Mouse (Mus musculus) lung, adult 2 months (tissue): ENCODE data around the gene Ankrd49. TPM values are rescaled to one million over a fixed set of nuclear protein-coding genes. Genes with fewer than 3 reads are reported as not detected.
A peak's percentile ranks its signal among the peaks of the same experiment; 100 is the strongest.

Experiments used
- DNase-seq: peaks from one replicate; pipeline ENCODE4 v3.0.0; 2022
- H3K4me1 ChIP-seq: fragments of 200-500 bp; 2 replicates; pipeline ENCODE4 v1.6.1; 2011; ENCODE audit warnings: low read length; ENCODE audit not compliant: control insufficient read depth, insufficient read depth
- H3K4me3 ChIP-seq: fragments of 200-500 bp; replicated peaks from 2 replicates; pipeline ENCODE3; 2011; ENCODE audit warnings: low read depth, mild to moderate bottlenecking, control low read depth, low read length; ENCODE audit errors: extremely low read depth
- CTCF ChIP-seq: fragments of 200-500 bp; IDR thresholded peaks from 2 replicates; pipeline ENCODE4 v1.5.1; 2011; ENCODE audit warnings: mild to moderate bottlenecking, low read length, control low read depth; ENCODE audit not compliant: insufficient read depth
- POLR2A ChIP-seq: fragments of 200-500 bp; IDR thresholded peaks from 2 replicates; pipeline ENCODE4 v1.6.1; 2011; ENCODE audit warnings: low read depth, mild to moderate bottlenecking, control low read depth, low read length, borderline replicate concordance; ENCODE audit errors: extremely low read depth
- WGBS: fragments of 180-500 bp; shearing (Covaris S2); methylation state at CpG from one replicate; pipeline ENCODE4 v1.1.7; 2018; 5-methylcytosine and 5-hydroxymethylcytosine counted together
- polyA plus RNA-seq: library from polyadenylated mRNA; depleted of rRNA; stranded (reverse); fragments of >200 nt; gene quantifications from 2 replicates; pipeline ENCODE4 v1.2.3, GENCODE M21; 2012; rRNA removed

The Ankrd49 gene
- polyA plus RNA-seq: 3.3 and 5.0 TPM in 2 replicates

DNA sequence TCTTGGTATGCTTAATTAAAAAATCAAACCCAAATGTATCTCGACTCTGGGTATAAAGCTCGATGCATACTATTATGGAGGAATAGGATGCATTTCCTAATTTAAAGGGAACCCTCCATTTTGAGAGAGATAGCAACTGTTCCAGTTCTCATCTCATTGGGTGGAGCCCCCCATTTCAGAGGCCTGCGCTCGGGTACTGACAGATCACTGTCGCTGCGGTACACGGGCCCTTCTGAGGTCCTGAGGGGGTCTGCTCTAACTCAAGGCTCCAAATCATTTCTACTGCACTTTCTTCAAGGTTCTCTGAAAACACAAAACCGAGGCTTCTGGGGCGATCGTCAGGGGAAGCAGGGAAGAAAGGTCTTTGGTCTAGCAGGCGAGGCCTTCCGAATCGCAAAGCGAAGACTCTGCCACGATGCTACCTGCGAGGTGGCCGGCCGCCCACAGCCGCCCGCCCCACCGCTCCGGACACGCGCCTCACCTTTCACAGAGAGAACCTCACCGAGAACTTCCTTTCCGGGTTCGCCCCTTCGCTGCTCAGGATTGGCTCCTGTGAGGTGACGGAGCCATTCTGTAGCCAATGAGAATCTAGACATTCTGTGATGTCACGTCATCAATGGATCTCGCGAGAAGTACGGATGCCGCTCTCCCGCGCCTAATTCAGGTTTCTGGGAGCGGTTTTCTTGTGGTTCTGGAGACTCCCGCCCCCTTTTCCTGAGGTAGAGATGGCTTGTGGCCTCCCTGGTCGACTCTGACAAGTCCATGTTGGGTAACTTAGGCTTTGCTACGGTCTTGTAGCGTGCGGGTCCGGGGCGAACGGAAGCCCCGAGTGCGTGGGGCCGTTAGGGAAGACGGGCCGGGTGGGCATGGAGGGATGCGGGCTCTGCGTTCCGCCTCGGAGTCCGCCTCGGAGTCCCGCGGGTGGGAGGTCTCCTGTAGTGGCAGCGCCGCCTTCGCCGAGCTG is at the start of gene Ankrd49, which contains the start of gene Mre11a:
Gene Ankrd49, minus strand, starts transcription at position 818 of the 964 bp plus-strand sequence.
Gene Mre11a, plus strand, starts transcription at position 616 of the 964 bp plus-strand sequence.
- Histone ChIP-seq H3K4me3 (peak within 1 kb of the TSS; percentile 92), H3K4me1 (no peaks in the 10 kb centered on the region; the same call in 1 of the 2 replicates)
- TF ChIP-seq POLR2A: peak; percentile 66
- TF ChIP-seq CTCF: no peak
- DNase-seq: peak; percentile 93
- WGBS: under 1% methylated on average over 62 of the region's 62 CpGs

DNA sequence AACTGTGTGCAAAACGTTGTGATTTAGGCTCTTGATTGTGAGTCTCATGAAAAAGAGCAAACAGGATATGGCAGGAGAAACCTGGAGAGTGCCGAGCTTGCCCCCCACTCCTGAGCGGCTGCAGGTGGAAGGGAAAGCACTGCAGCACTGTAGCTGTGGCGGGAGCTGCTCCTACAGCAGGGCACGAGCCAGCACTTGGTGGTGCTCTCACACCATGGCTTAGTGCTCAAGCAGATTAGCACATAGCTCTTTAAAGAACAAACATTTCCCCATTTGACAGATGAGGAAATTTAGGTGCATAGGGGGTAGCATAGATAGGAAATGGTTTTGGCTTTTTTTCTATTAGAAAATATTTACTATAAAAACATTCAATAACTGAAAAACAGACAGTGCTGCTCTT is 47.4 kb upstream of the Ankrd49 start:
- TF ChIP-seq CTCF: no peak
- no peak for TF ChIP-seq POLR2A
- WGBS: 77% methylated on average over 5 of the region's 5 CpGs
- Histone ChIP-seq H3K4me1 (no peaks in the 10 kb centered on the region), H3K4me3 (no peak overlapping the region)
- no peak for DNase-seq

GRCm38 (mm10) chr9:14827875-14828274 is 43.2 kb upstream of the Ankrd49 start:
- TF ChIP-seq CTCF (no peak), POLR2A (no peak)
- 56% methylated on average over 2 of the region's 2 CpGs for WGBS
- Histone ChIP-seq H3K4me1 (no peaks in the 10 kb centered on the region), H3K4me3 (no peak overlapping the region)
- DNase-seq: peak; percentile 8

GRCm38 (mm10) chr9:14824840-14825239 is 40.2 kb upstream of the Ankrd49 start:
- 89% methylated on average over 5 of the region's 5 CpGs for WGBS
- TF ChIP-seq POLR2A: no peak
- no peak for TF ChIP-seq CTCF

DNA sequence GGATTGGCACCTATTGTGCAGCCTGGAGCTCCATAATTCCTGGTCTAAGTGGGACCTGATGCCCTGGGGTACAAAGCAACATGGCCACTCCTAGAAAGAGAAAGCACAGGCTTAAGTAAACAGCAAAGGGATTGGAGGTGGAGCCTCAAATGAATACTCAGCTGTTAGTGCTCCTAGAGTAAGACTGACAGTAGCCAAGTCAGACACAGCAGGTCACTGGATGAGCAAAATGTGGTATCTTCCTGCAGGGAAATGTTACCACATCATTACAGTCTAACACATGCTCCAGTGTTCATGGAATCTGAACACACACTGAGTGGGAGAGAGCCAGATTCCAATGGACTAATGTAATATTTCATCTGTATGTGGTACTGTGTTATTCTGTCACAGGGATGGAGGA is 36.7 kb upstream of the Ankrd49 start:
- no peaks in the 10 kb centered on the region for H3K4me1 ChIP-seq
- TF ChIP-seq CTCF (no peak), POLR2A (no peak)
- DNase-seq: no peak
- no peak overlapping the region for H3K4me3 ChIP-seq

More at GRCm38 (mm10) chr9:14824840-14825239, 40.2 kb upstream of the Ankrd49 start:
- no peak overlapping the region for H3K4me3 ChIP-seq
- DNase-seq: no peak
- no peaks in the 10 kb centered on the region for H3K4me1 ChIP-seq

DNA sequence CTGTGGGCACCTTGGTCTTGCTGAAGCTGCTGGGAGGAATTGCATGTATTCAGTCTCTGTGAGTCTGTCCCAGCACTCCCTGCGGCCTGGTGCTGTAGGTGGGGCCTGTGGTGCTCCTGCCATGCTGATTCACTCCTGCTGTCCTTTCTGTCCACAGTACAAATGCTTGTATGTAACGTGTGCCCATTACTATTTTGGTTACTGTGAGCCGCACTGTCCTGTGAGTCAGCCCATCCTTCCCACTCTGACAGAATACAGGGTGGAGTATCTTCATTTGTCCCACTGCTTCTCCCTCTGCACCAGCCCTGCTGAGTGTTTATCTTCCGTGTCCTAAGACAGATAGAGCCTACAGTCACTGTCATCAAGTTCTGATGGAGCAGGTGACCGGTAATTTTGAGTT is 25.5 kb upstream of the Ankrd49 start:
- 94% methylated on average over 5 of the region's 5 CpGs for WGBS
- H3K4me1 ChIP-seq: no peaks in the 10 kb centered on the region
- TF ChIP-seq POLR2A: no peak
- no peak overlapping the region for H3K4me3 ChIP-seq
- no peak for DNase-seq

GRCm38 (mm10) chr9:14806786-14807185 is 22.1 kb upstream of the Ankrd49 start:
- no peak for TF ChIP-seq CTCF
- TF ChIP-seq POLR2A: no peak
- Histone ChIP-seq H3K4me3 (no peak overlapping the region), H3K4me1 (no peaks in the 10 kb centered on the region)
- WGBS: 98% methylated on average over 1 of the region's 1 CpGs
- no peak for DNase-seq

DNA sequence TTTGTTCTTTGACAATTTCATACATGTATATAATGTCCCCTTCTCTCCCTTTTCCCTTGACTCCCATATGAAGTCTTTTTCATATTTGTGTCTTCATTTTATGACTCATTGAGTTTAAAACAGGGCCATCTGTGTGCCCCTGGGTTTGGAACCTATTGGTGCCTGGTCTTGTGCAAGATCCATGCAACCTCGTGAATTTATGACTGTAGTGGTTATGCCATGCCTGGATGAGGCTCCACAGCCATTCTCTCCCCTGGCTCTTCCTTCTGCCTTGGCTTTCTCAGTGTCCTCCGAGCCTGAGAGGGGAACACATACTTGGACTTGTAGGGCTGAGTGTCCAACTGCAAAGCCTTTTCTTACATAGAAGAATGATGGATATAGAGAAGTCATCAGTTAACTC is 21.1 kb upstream of the Ankrd49 start:
- 87% methylated on average over 2 of the region's 2 CpGs for WGBS
- TF ChIP-seq POLR2A (no peak), CTCF (no peak)
- Histone ChIP-seq H3K4me3 (no peak overlapping the region), H3K4me1 (no peaks in the 10 kb centered on the region)
- no peak for DNase-seq

DNA sequence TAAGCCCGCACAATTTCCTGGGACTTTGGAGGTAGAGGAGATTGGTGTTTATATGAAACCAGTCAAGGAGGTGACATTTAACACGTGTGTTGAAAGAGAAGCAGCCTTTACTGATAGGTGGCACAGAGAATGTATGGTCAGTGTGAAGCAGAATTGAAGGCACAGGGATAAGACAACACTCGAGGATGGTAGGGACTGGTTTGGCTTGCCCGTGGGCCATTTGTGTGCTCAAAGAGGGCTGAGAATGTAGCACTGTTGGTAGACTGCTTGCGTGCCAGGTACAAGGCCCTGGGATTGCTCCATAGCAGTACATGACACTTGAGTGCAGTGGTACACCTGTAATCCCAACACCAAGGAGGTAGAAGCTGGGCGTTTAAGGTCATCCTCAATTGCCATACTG is 2.7 kb upstream of the Ankrd49 start:
- no peak for DNase-seq
- Histone ChIP-seq H3K4me3 (no peak overlapping the region), H3K4me1 (no peaks in the 10 kb centered on the region; the same call in 1 of the 2 replicates)
- TF ChIP-seq POLR2A: no peak
- TF ChIP-seq CTCF: no peak
- 83% methylated on average over 6 of the region's 6 CpGs for whole genome bisulfite sequencing

GRCm38 (mm10) chr9:14778341-14778740 is 6.3 kb downstream of the Ankrd49 start:
- 44% methylated on average over 13 of the region's 13 CpGs for whole genome bisulfite sequencing
- no peak for DNase-seq
- no peak overlapping the region for H3K4me3 ChIP-seq
- TF ChIP-seq POLR2A (no peak), CTCF (no peak)
- H3K4me1 ChIP-seq: no peaks in the 10 kb centered on the region

- Histone ChIP-seq H3K4me3 (no peak overlapping the region), H3K4me1 (no peaks in the 10 kb centered on the region)
- TF ChIP-seq POLR2A (no peak), CTCF (no peak)
- DNase-seq: no peak
- 32% methylated on average over 2 of the region's 2 CpGs for WGBS
Observed at GRCm38 (mm10) chr9:14773813-14774212, 10.8 kb downstream of the Ankrd49 start.
